Mouse (Mus musculus): ENCODE measurements around the gene 1810010D01Rik. TPM values are rescaled to one million over a fixed set of nuclear protein-coding genes. Genes with fewer than 3 reads are reported as not detected.

1810010D01Rik gene
- total and polyA plus RNA-seq, 3 experiments: not detected

- no peaks in the 10 kb centered on the region for H3K36me3 ChIP-seq (replicated peaks in 1 of 2; ENCODE audit: control insufficient read depth in 1 of 2, insufficient read depth in 1 of 2, low read length in 1 of 2)
- dilution Hi-C loops (cut with MboI; ENCODE audit: extremely low pct_ligation_motif_present, extremely low pct_unique_long_range_greater_than_20kb, low sequenced_read_pairs): no loop called here
- no peak for DNase-seq (ENCODE audit: extremely low read depth)
- no peak overlapping the region for H3K9ac ChIP-seq (ENCODE audit: insufficient read depth, low read depth)
- peaks cover 88% of the 10 kb centered on the region for H3K27me3 ChIP-seq (replicated peaks)
- no peak overlapping the region for H3K27ac ChIP-seq (ENCODE audit: insufficient read depth, low read depth)
- TF ChIP-seq NRF1 (IDR thresholded peaks at IDR 0.05; ENCODE audit: low read depth, low read length) (no peak), IRF4 (IDR thresholded peaks at IDR 0.05; ENCODE audit: low read depth, low read length) (no peak), ZKSCAN1 (IDR thresholded peaks at IDR 0.05; ENCODE audit: borderline replicate concordance, low read depth, low read length) (no peak), MXI1 (IDR thresholded peaks at IDR 0.05; ENCODE audit: low read depth, low read length) (no peak), UBTF (IDR thresholded peaks at IDR 0.05; ENCODE audit: low read depth, low read length) (no peak), JUND (conservative IDR thresholded peaks at IDR 0.05; ENCODE audit: low read depth, low read length) (no peak), USF2 (conservative IDR thresholded peaks at IDR 0.05; ENCODE audit: low read depth, low read length) (no peak), CHD2 (IDR thresholded peaks at IDR 0.05; ENCODE audit: low read length) (no peak), ELF1 (IDR thresholded peaks at IDR 0.05; ENCODE audit: low read depth, low read length) (no peak), MAX (IDR thresholded peaks at IDR 0.05; ENCODE audit: low read length) (no peak), MYC (IDR thresholded peaks at IDR 0.05; ENCODE audit: low read depth, low read length) (no peak), CHD1 (IDR thresholded peaks at IDR 0.05; ENCODE audit: low read depth, low read length) (no peak), TCF12 (IDR thresholded peaks at IDR 0.05; ENCODE audit: low read depth, low read length) (no peak), JUN (IDR thresholded peaks at IDR 0.05; ENCODE audit: insufficient read depth, low read depth, low read length) (no peak), PAX5 (IDR thresholded peaks at IDR 0.05; ENCODE audit: low read length) (no peak), GABPA (IDR thresholded peaks at IDR 0.05; ENCODE audit: insufficient replicate concordance, low read depth, low read length) (no peak), NELFE (IDR thresholded peaks at IDR 0.05; ENCODE audit: low read depth, low read length) (no peak)
- in situ Hi-C loops (cut with MboI; ENCODE audit: low pct_ligation_motif_present, low pct_unique_long_range_greater_than_20kb, low sequenced_read_pairs): no loop called here
- H3K4me3 ChIP-seq (replicated peaks in 1 of 3; ENCODE audit: low read depth in 2 of 3, low read length in 2 of 3, poor library complexity in 1 of 3): no peak overlapping the region
- peaks cover 0 to 7% of the 10 kb centered on the region in 2 experiments; a peak in 2 of 4 replicates for H3K4me1 ChIP-seq (ENCODE audit: control insufficient read depth in 1 of 2, insufficient read depth in 2 of 2)
- H3K4me2 ChIP-seq (ENCODE audit: insufficient read depth, low read depth, poor library complexity, severe bottlenecking): no peak overlapping the region
- H3K79me2 ChIP-seq (replicated peaks; ENCODE audit: control insufficient read depth, extremely low read depth, insufficient read depth, poor library complexity, severe bottlenecking): no peaks in the 10 kb centered on the region
- H3K9me3 ChIP-seq (replicated peaks; ENCODE audit: low read length): no peaks in the 10 kb centered on the region
These were observed 12.6 kb downstream of the 1810010D01Rik start for GRCm38 (mm10) chr7:145195186-145195927.

- no peak for TF ChIP-seq RCOR1 (conservative IDR thresholded peaks at IDR 0.05; ENCODE audit: low read depth, low read length)
- no peak for TF ChIP-seq MAFK (IDR thresholded peaks at IDR 0.05; ENCODE audit: insufficient replicate concordance, low read length)
- TF ChIP-seq SIN3A (IDR thresholded peaks at IDR 0.05; ENCODE audit: low read length): no peak
- no peak for TF ChIP-seq USF1 (IDR thresholded peaks at IDR 0.05; ENCODE audit: low read depth, low read length)
- TF ChIP-seq POLR2A (IDR thresholded peaks at IDR 0.05; ENCODE audit: low read depth, low read length): no peak
- no peak for TF ChIP-seq KAT2A (IDR thresholded peaks at IDR 0.05; ENCODE audit: insufficient replicate concordance, low read length)
- TF ChIP-seq RAD21 (IDR thresholded peaks at IDR 0.05; ENCODE audit: low read depth, low read length): no peak
- no peak for TF ChIP-seq MAX (IDR thresholded peaks at IDR 0.05; ENCODE audit: low read length)
- TF ChIP-seq GABPA (IDR thresholded peaks at IDR 0.05; ENCODE audit: insufficient replicate concordance, low read depth, low read length): no peak
- TF ChIP-seq ZKSCAN1 (IDR thresholded peaks at IDR 0.05; ENCODE audit: borderline replicate concordance, low read depth, low read length): no peak
- TF ChIP-seq POLR2AphosphoS2 (IDR thresholded peaks at IDR 0.05; ENCODE audit: low read depth, low read length): no peak
- no peak for TF ChIP-seq JUND (conservative IDR thresholded peaks at IDR 0.05; ENCODE audit: low read depth, low read length)
- no peak for TF ChIP-seq CHD1 (IDR thresholded peaks at IDR 0.05; ENCODE audit: low read depth, low read length)
- TF ChIP-seq MXI1 (IDR thresholded peaks at IDR 0.05; ENCODE audit: low read depth, low read length): no peak
- no peak for TF ChIP-seq ELF1 (IDR thresholded peaks at IDR 0.05; ENCODE audit: low read depth, low read length)
- no peak for TF ChIP-seq PAX5 (IDR thresholded peaks at IDR 0.05; ENCODE audit: low read length)
- TF ChIP-seq ZC3H11A (IDR thresholded peaks at IDR 0.05; ENCODE audit: low read depth, low read length): no peak
- no peak for TF ChIP-seq TBP (conservative IDR thresholded peaks at IDR 0.05; ENCODE audit: low read depth, low read length)
- no peak for TF ChIP-seq SMC3 (IDR thresholded peaks at IDR 0.05; ENCODE audit: low read depth, low read length)
- DNase-seq (ENCODE audit: extremely low read depth): no peak
- in situ Hi-C loops (cut with MboI; ENCODE audit: low pct_ligation_motif_present, low pct_unique_long_range_greater_than_20kb, low sequenced_read_pairs): no loop called here
- Histone ChIP-seq H3K4me3 (replicated peaks in 1 of 3; ENCODE audit: low read depth in 2 of 3, low read length in 2 of 3, poor library complexity in 1 of 3) (no peak overlapping the region), H3K27me3 (replicated peaks) (peaks cover 90% of the 10 kb centered on the region), H3K4me1 (ENCODE audit: control insufficient read depth in 1 of 2, insufficient read depth in 2 of 2) (peaks cover 0 to 7% of the 10 kb centered on the region in 2 experiments; a peak in 2 of 4 replicates), H3K9ac (ENCODE audit: insufficient read depth, low read depth) (no peak overlapping the region), H3K4me2 (ENCODE audit: insufficient read depth, low read depth, poor library complexity, severe bottlenecking) (no peak overlapping the region), H3K9me3 (replicated peaks; ENCODE audit: low read length) (no peaks in the 10 kb centered on the region), H3K27ac (ENCODE audit: insufficient read depth, low read depth) (no peak overlapping the region), H3K36me3 (replicated peaks in 1 of 2; ENCODE audit: control insufficient read depth in 1 of 2, insufficient read depth in 1 of 2, low read length in 1 of 2) (no peaks in the 10 kb centered on the region), H3K79me2 (replicated peaks; ENCODE audit: control insufficient read depth, extremely low read depth, insufficient read depth, poor library complexity, severe bottlenecking) (no peaks in the 10 kb centered on the region)
- dilution Hi-C loops (cut with MboI; ENCODE audit: extremely low pct_ligation_motif_present, extremely low pct_unique_long_range_greater_than_20kb, low sequenced_read_pairs): no loop called here
These were observed 13.3 kb downstream of the 1810010D01Rik start for GRCm38 (mm10) chr7:145194455-145195161.

Data from CH12.LX (cell line).